Mouse (Mus musculus) hindbrain, embryonic 12.5 days (tissue): ENCODE measurements around the gene Olfr547. TPM values are rescaled to one million over a fixed set of nuclear protein-coding genes. Genes with fewer than 3 reads are reported as not detected.

Source experiments
- ATAC-seq: fragments of 200-750 bp; cut with Nextera tagmentation; 2 replicates; pipeline ENCODE4 v1.8.0; 2017; ENCODE audit warnings: moderate TSS enrichment; ENCODE audit not compliant: low FRiP score
- H3K27ac ChIP-seq: fragments of 300-500 bp; sonication (generic); 2 replicates; pipeline ENCODE4 v1.5.1; 2016; ENCODE audit warnings: mild to moderate bottlenecking
- H3K27me3 ChIP-seq: fragments of 300-500 bp; sonication (generic); 2 replicates; pipeline ENCODE4 v1.6.1; 2016; ENCODE audit warnings: mild to moderate bottlenecking
- H3K36me3 ChIP-seq: fragments of 300-500 bp; sonication (generic); 2 replicates; pipeline ENCODE4 v1.6.1; 2016; ENCODE audit warnings: mild to moderate bottlenecking
- H3K4me1 ChIP-seq: fragments of 300-500 bp; sonication (generic); 2 replicates; pipeline ENCODE4 v1.6.1; 2016
- H3K4me2 ChIP-seq: fragments of 300-500 bp; sonication (generic); replicated peaks from 2 replicates; pipeline ENCODE4 v1.6.1; 2016; ENCODE audit warnings: mild to moderate bottlenecking
- H3K4me3 ChIP-seq: fragments of 300-500 bp; sonication (generic); 2 replicates; pipeline ENCODE4 v1.5.1; 2016; ENCODE audit warnings: mild to moderate bottlenecking
- H3K9ac ChIP-seq: fragments of 300-500 bp; sonication (generic); 2 replicates; pipeline ENCODE4 v1.6.1; 2016; ENCODE audit warnings: mild to moderate bottlenecking, moderate library complexity
- H3K9me3 ChIP-seq: fragments of 300-500 bp; sonication (generic); replicated peaks from 2 replicates; pipeline ENCODE4 v1.6.1; 2016; ENCODE audit warnings: mild to moderate bottlenecking
- WGBS: fragments of 180-500 bp; shearing (Covaris S2); methylation state at CpG from one replicate; pipeline ENCODE4 v1.1.7; 2016; 5-methylcytosine and 5-hydroxymethylcytosine counted together
- polyA plus RNA-seq: library from polyadenylated mRNA; unstranded; fragments of >200 nt; fragmentation: Nextera tagmentation; extraction: Ambion mirVana; gene quantifications from 2 replicates; pipeline ENCODE4 v1.2.1, GENCODE M21; 2016

Olfr547 gene
- polyA plus RNA-seq, 1 experiment from 2014 or later = not detected

- Histone ChIP-seq H3K4me3 (no peak overlapping the region), H3K9ac (no peak overlapping the region), H3K36me3 (no peaks in the 10 kb centered on the region), H3K27me3 (peaks cover 10% of the 10 kb centered on the region), H3K27ac (no peak overlapping the region), H3K4me2 (no peak overlapping the region), H3K9me3 (no peaks in the 10 kb centered on the region), H3K4me1 (peaks cover 3% of the 10 kb centered on the region; the same call in 1 of the 2 replicates)
- WGBS = 69% methylated on average over 4 of the region's 4 CpGs
- no peak for ATAC-seq
Measured at GRCm38 (mm10) chr7:102514144-102514543, 20.4 kb upstream of the Olfr547 start.

- H3K4me1 ChIP-seq = peaks cover 3% of the 10 kb centered on the region; the same call in 1 of the 2 replicates
- H3K27ac ChIP-seq = no peak overlapping the region
- no peak for ATAC-seq
- H3K9me3 ChIP-seq = no peaks in the 10 kb centered on the region
- no peak overlapping the region for H3K4me3 ChIP-seq
- H3K4me2 ChIP-seq = no peak overlapping the region
- no peak overlapping the region for H3K9ac ChIP-seq
- H3K27me3 ChIP-seq = peaks cover 10% of the 10 kb centered on the region
- WGBS = 77% methylated on average over 10 of the region's 10 CpGs
- H3K36me3 ChIP-seq = no peaks in the 10 kb centered on the region
Measured at GRCm38 (mm10) chr7:102516261-102517050, 18.1 kb upstream of the Olfr547 start.

DNA sequence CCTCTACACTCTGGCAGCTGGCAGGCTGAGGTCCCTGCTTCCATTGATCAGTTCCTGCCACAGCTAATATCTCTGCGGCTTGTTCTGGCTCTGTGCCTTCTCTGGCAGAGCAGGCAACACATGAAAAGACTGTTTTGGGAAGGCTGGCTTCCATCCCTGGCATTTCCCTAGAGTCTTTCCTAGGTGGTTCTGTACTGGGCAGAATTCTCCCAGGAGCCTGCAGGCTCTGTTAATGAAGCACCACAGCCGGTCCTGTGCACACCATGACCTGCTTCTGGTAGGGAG lies 17.6 kb upstream of the Olfr547 start:
- H3K27me3 ChIP-seq = peaks cover 10% of the 10 kb centered on the region
- WGBS = 84% methylated on average over 2 of the region's 2 CpGs
- H3K4me3 ChIP-seq = no peak overlapping the region
- H3K36me3 ChIP-seq = no peaks in the 10 kb centered on the region
- H3K9ac ChIP-seq = no peak overlapping the region
- peaks cover 3% of the 10 kb centered on the region; the same call in 1 of the 2 replicates for H3K4me1 ChIP-seq
- H3K4me2 ChIP-seq = no peak overlapping the region
- no peak overlapping the region for H3K27ac ChIP-seq
- ATAC-seq = no peak
- no peaks in the 10 kb centered on the region for H3K9me3 ChIP-seq

DNA sequence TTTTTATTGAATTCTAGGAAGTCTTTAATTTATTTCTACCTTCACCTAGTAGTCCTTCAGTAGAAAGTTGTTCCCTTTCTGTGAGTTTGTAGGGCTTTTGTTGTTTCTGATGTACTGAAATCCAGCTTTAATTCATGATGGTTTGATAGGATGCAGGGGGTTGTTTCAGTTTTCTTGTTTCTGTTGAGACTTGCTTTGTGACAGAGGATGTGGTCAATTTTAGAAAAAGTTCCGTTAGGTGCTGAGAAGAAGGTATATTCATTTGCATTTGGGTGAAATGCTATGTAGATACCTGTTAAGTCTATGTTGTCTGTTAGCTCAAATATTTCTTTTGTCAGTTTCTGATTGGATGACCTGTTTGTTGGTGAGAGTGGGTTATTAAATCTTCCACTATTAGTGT lies 5.5 kb upstream of the Olfr547 start:
- no peak overlapping the region for H3K9ac ChIP-seq
- no peaks in the 10 kb centered on the region for H3K4me1 ChIP-seq
- WGBS = 81% methylated on average over 1 of the region's 1 CpGs
- H3K27ac ChIP-seq = no peak overlapping the region
- no peaks in the 10 kb centered on the region for H3K27me3 ChIP-seq
- no peak for ATAC-seq
- H3K36me3 ChIP-seq = no peaks in the 10 kb centered on the region
- H3K4me2 ChIP-seq = no peak overlapping the region
- H3K4me3 ChIP-seq = no peak overlapping the region
- no peaks in the 10 kb centered on the region for H3K9me3 ChIP-seq

GRCm38 (mm10) chr7:102540596-102540995 lies 6.0 kb downstream of the Olfr547 start, which contains the start of gene Olfr548-ps1:
Gene Olfr548-ps1 (plus strand): TSS chr7:102540896.
- Histone ChIP-seq H3K4me3 (no peak within 1 kb of the TSS), H3K9ac (no peak within 1 kb of the TSS), H3K27ac (no peak within 1 kb of the TSS), H3K36me3 (no peaks in the 10 kb centered on the region), H3K4me1 (no peaks in the 10 kb centered on the region), H3K27me3 (no peaks in the 10 kb centered on the region), H3K9me3 (no peaks in the 10 kb centered on the region), H3K4me2 (no peak within 1 kb of the TSS)
- WGBS = 86% methylated on average over 2 of the region's 2 CpGs
- ATAC-seq = no peak

- H3K36me3 ChIP-seq = no peaks in the 10 kb centered on the region
- 60% methylated on average over 3 of the region's 3 CpGs for WGBS
- no peaks in the 10 kb centered on the region for H3K4me1 ChIP-seq
- H3K9me3 ChIP-seq = no peaks in the 10 kb centered on the region
- H3K27me3 ChIP-seq = no peaks in the 10 kb centered on the region
- no peak overlapping the region for H3K9ac ChIP-seq
- H3K4me3 ChIP-seq = no peak overlapping the region
- no peak for ATAC-seq
- no peak overlapping the region for H3K27ac ChIP-seq
- H3K4me2 ChIP-seq = no peak overlapping the region
Measured at GRCm38 (mm10) chr7:102541251-102541650, 6.7 kb downstream of the Olfr547 start.

DNA sequence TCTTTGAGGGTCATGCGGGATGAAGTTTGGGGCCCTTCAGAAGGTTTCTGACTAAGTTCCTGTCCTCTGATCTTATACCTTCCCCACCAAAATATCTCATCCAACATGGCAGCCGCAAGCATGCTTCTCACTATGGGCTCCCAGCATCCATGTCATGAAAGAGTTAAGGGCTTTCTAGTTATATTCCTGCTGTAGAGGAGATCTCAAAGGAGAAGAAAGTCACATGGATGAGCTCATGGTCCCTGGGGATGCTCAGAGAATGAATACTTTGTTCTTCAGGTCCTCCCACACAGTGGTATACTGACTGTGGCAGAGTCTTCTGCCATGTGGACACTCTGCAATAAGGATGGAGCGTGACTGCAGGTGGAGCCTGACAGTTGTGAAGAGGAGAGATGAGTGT lies 15.0 kb downstream of the Olfr547 start, which contains the start of gene Olfr549:
Gene Olfr549, plus strand, starts transcription at position 301 of the 400 bp plus-strand sequence.
- Histone ChIP-seq H3K9me3 (no peaks in the 10 kb centered on the region), H3K36me3 (no peaks in the 10 kb centered on the region), H3K27me3 (no peaks in the 10 kb centered on the region), H3K27ac (no peak within 1 kb of the TSS), H3K4me2 (no peak within 1 kb of the TSS), H3K9ac (no peak within 1 kb of the TSS), H3K4me1 (no peaks in the 10 kb centered on the region), H3K4me3 (no peak within 1 kb of the TSS)
- no peak for ATAC-seq
- WGBS = 91% methylated on average over 3 of the region's 3 CpGs

- H3K36me3 ChIP-seq = no peaks in the 10 kb centered on the region
- WGBS = 87% methylated on average over 3 of the region's 3 CpGs
- H3K27ac ChIP-seq = no peak overlapping the region
- no peak overlapping the region for H3K4me2 ChIP-seq
- no peak overlapping the region for H3K9ac ChIP-seq
- no peaks in the 10 kb centered on the region for H3K4me1 ChIP-seq
- no peak for ATAC-seq
- no peak overlapping the region for H3K4me3 ChIP-seq
- no peaks in the 10 kb centered on the region for H3K9me3 ChIP-seq
- H3K27me3 ChIP-seq = no peaks in the 10 kb centered on the region
Measured at GRCm38 (mm10) chr7:102553279-102553678, 18.7 kb downstream of the Olfr547 start.

DNA sequence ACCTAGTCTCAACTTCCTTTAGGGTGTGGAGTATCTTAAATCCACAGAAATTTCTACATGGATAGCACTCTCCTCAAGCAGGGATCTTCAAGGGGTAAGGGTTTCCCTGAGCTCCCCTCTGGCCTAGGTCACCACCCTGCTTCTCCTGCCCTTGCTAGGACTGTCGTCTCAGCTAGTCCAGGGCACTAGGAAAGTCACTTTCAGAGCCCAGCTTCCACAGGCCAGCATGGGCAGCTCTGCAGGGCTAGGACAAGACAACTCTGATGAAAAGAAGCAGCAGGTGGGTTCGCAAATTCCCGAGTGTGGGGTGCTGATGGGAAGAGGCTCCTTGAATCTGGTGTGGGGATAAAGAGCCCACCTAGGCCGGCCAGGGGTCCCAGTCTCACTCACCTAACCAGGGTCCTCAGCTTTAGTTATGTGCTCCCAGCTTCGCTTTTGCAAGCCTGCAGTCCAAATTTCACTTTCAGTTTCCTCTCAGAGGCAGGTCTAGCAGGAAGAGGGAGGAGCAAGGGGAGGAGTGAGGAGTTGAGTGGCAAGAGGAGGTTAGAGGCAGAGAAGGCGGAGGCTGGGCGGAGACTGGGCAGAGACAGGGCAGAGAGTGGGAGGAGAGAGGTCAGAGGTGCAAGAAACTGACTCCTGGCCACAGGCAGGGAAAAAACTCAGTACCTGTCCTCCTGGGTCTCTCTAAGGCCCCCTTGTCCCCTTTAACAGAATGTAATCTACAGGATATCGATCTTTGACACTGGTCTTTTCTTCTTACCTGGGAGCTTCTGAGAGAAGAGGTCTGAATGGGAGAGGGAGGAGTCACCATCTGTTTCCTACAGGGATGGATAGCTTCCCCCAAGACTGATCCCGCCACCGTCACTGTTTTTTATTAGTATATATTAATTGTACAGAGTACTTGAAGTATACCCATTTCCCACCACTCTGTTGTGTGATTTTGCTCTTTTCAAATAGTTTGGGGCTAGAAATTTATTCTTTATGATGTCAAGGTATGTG lies 30.7 kb downstream of the Olfr547 start, which contains the start of gene Trim21:
Gene Trim21, minus strand, starts transcription at position 488 of the 999 bp plus-strand sequence.
- Histone ChIP-seq H3K4me2 (peak within 1 kb of the TSS; percentile 42), H3K36me3 (no peaks in the 10 kb centered on the region), H3K9me3 (no peaks in the 10 kb centered on the region), H3K9ac (0 out of 2 replicates have a peak within 1 kb of the TSS, but pooled peaks have one; percentile 28), H3K4me3 (peak within 1 kb of the TSS; percentile 25), H3K4me1 (no peaks in the 10 kb centered on the region), H3K27me3 (no peaks in the 10 kb centered on the region), H3K27ac (no peak within 1 kb of the TSS)
- WGBS = 23% methylated on average over 10 of the region's 10 CpGs
- no peak for ATAC-seq

GRCm38 (mm10) chr7:102566219-102566618 lies 31.7 kb downstream of the Olfr547 start:
- WGBS = 92% methylated on average over 4 of the region's 4 CpGs
- H3K27me3 ChIP-seq = no peaks in the 10 kb centered on the region
- no peaks in the 10 kb centered on the region for H3K4me1 ChIP-seq
- no peak overlapping the region for H3K4me3 ChIP-seq
- ATAC-seq = no peak
- no peak overlapping the region for H3K9ac ChIP-seq
- H3K4me2 ChIP-seq = no peak overlapping the region
- H3K9me3 ChIP-seq = no peaks in the 10 kb centered on the region
- no peaks in the 10 kb centered on the region for H3K36me3 ChIP-seq
- no peak overlapping the region for H3K27ac ChIP-seq

GRCm38 (mm10) chr7:102571142-102571541 lies 36.6 kb downstream of the Olfr547 start, which contains the start of gene Olfr550:
Gene Olfr550 (plus strand): TSS chr7:102571442.
- H3K4me3 ChIP-seq = no peak within 1 kb of the TSS
- no peaks in the 10 kb centered on the region for H3K27me3 ChIP-seq
- H3K9ac ChIP-seq = no peak within 1 kb of the TSS
- H3K36me3 ChIP-seq = no peaks in the 10 kb centered on the region
- H3K4me2 ChIP-seq = no peak within 1 kb of the TSS
- no peak for ATAC-seq
- H3K27ac ChIP-seq = no peak within 1 kb of the TSS
- 0 out of 2 replicates have a peak, but pooled peaks cover 3% of the 10 kb centered on the region for H3K4me1 ChIP-seq
- no peaks in the 10 kb centered on the region for H3K9me3 ChIP-seq
- WGBS = 95% methylated on average over 8 of the region's 8 CpGs

- Histone ChIP-seq H3K4me1 (0 out of 2 replicates have a peak, but pooled peaks cover 3% of the 10 kb centered on the region), H3K9me3 (no peaks in the 10 kb centered on the region), H3K27ac (no peak overlapping the region), H3K4me3 (no peak overlapping the region), H3K36me3 (no peaks in the 10 kb centered on the region), H3K9ac (no peak overlapping the region), H3K27me3 (no peaks in the 10 kb centered on the region), H3K4me2 (no peak overlapping the region)
- peak; percentile 40; the same call in 1 of the 2 replicates for ATAC-seq
- WGBS = 80% methylated on average over 3 of the region's 3 CpGs
Measured at GRCm38 (mm10) chr7:102573174-102573830, 38.8 kb downstream of the Olfr547 start.
